In the genomic region with DNA sequence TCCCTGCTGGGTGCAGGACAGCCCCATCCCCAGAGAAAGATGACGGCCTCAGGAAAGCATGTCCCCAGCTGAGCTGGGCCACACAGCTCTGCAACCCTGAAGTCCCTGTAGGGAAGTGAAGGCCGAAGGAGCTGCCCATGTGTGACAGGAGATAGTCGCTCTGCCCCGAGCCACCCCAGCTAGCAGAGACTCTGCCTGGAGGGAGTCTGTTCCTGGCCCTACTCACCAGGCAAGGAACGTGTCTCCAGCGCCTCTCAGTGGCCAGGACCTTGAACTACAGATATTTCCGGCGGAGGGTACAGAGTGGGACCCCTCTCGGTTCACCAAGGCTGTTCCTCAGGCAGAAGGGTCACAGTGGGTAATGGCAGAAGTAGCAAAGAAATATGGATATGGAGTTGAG, we compare ENCODE assay signal across 8 mouse cellular contexts. TPM values are rescaled to one million over a fixed set of nuclear protein-coding genes. Genes with fewer than 3 reads are reported as not detected.
A peak's percentile ranks its signal among the peaks of the same experiment; 100 is the strongest.
DNase-seq lines count a peak whose midpoint lies in the region; ATAC-seq and TF ChIP-seq lines count a peak whose summit lies in the region.

No protein-coding gene starts in this region.

- H3K4me1 ChIP-seq in embryonic facial prominence, embryonic 15.5 days, result peaks cover 31% of the 10 kb centered on the region
- no peaks in the 10 kb centered on the region for H3K4me1 ChIP-seq in hindbrain, postnatal 0 days (ENCODE audit: insufficient read depth, low read length)
- peaks cover 29% of the 10 kb centered on the region for H3K4me1 ChIP-seq in limb, embryonic 10.5 days

- H3K9ac ChIP-seq in embryonic facial prominence, embryonic 15.5 days, result no peak overlapping the region
- no peak overlapping the region for H3K9ac ChIP-seq in hindbrain, postnatal 0 days (replicated peaks; ENCODE audit: low read length)

- H3K4me3 ChIP-seq in embryonic facial prominence, embryonic 15.5 days (replicated peaks), result no peak overlapping the region
- no peak overlapping the region for H3K4me3 ChIP-seq in hindbrain, postnatal 0 days (ENCODE audit: low read length)
- no peak overlapping the region for H3K4me3 ChIP-seq in limb, embryonic 10.5 days

- H3K9me3 ChIP-seq in embryonic facial prominence, embryonic 15.5 days (replicated peaks), result no peaks in the 10 kb centered on the region
- H3K9me3 ChIP-seq in hindbrain, postnatal 0 days (ENCODE audit: low read length), result no peaks in the 10 kb centered on the region
- H3K9me3 ChIP-seq in limb, embryonic 10.5 days (replicated peaks), result no peaks in the 10 kb centered on the region

- H3K4me2 ChIP-seq in embryonic facial prominence, embryonic 15.5 days (replicated peaks), result no peak overlapping the region
- H3K4me2 ChIP-seq in hindbrain, postnatal 0 days (ENCODE audit: low read depth, low read length), result no peak overlapping the region

- WGBS in embryonic facial prominence, embryonic 15.5 days, result 18% methylated on average over 9 of the region's 9 CpGs
- WGBS in hindbrain, postnatal 0 days, result 17% methylated on average over 9 of the region's 9 CpGs
- 10% methylated on average over 9 of the region's 9 CpGs for WGBS in limb, embryonic 10.5 days

- peak; percentile 29 to 43 for DNase-seq in frontal cortex, postnatal 36 days (ENCODE audit: low spot score in 2 of 2)
- no peak for DNase-seq in frontal cortex, postnatal 10 days (ENCODE audit: low spot score in 2 of 2)
- DNase-seq in adrenal gland, adult (ENCODE audit: inconsistent age in 2 of 2, low spot score in 1 of 2), result peak; percentile 84 to 93
- DNase-seq in hindbrain, postnatal 0 days (ENCODE audit: low spot score), result peak; percentile 57
- DNase-seq in limb, embryonic 10.5 days (ENCODE audit: low spot score), result peak; percentile 78
- peak; percentile 58 to 70 for DNase-seq in monocyte, adult 2 months (ENCODE audit: low read depth in 1 of 2, low spot score in 2 of 2)
- peak; percentile 63 for DNase-seq in testis, postnatal 14 days (ENCODE audit: low spot score)

- ATAC-seq in embryonic facial prominence, embryonic 15.5 days (ENCODE audit: insufficient number of reproducible peaks, low FRiP score, low TSS enrichment, low read depth), result peak; percentile 9; the same call in 1 of the 2 replicates
- no peak for ATAC-seq in hindbrain, postnatal 0 days

- no peaks in the 10 kb centered on the region for H3K36me3 ChIP-seq in embryonic facial prominence, embryonic 15.5 days
- H3K36me3 ChIP-seq in hindbrain, postnatal 0 days (ENCODE audit: insufficient read depth, low read length), result no peaks in the 10 kb centered on the region
- H3K36me3 ChIP-seq in limb, embryonic 10.5 days, result no peaks in the 10 kb centered on the region

- H3K27ac ChIP-seq in embryonic facial prominence, embryonic 15.5 days (replicated peaks), result no peak overlapping the region
- H3K27ac ChIP-seq in hindbrain, postnatal 0 days, result no peak overlapping the region
- no peak overlapping the region for H3K27ac ChIP-seq in limb, embryonic 10.5 days

- no peaks in the 10 kb centered on the region; the same call in 1 of the 2 replicates for H3K27me3 ChIP-seq in embryonic facial prominence, embryonic 15.5 days
- H3K27me3 ChIP-seq in hindbrain, postnatal 0 days (ENCODE audit: insufficient read depth, low read length), result 0 out of 2 replicates have a peak, but pooled peaks cover 4% of the 10 kb centered on the region
- peaks cover 41% of the 10 kb centered on the region for H3K27me3 ChIP-seq in limb, embryonic 10.5 days (ENCODE audit: low read depth, poor library complexity, severe bottlenecking)

- TF ChIP-seq CTCF in hindbrain, postnatal 0 days (IDR thresholded peaks at IDR 0.05; ENCODE audit: low read depth), result peak; percentile 76

RNA-seq across cellular contexts. Expression of gene Ptpn1, which starts 39.9 kb away (rescaled TPM):
- polyA plus RNA-seq in embryonic facial prominence, embryonic 15.5 days (2015; fragmentation: Nextera tagmentation; extraction: Ambion mirVana), result 60.6 and 61.5 TPM in 2 replicates
- total RNA-seq in hindbrain, postnatal 0 days (2014; rRNA removed), result 35.7 and 39.2 TPM in 2 replicates
- polyA plus RNA-seq in hindbrain, postnatal 0 days (2015; fragmentation: Nextera tagmentation; extraction: Ambion mirVana), result 60.0 and 60.1 TPM in 2 replicates
- 56.4 and 62.2 TPM in 2 replicates for polyA plus RNA-seq in limb, embryonic 10.5 days (2016; fragmentation: Nextera tagmentation; extraction: Ambion mirVana)

Comparison
In these comparisons a context has a peak if more than half of its experiments do, and no peak if none do; other contexts are left out.
1. DNase-seq: peak in frontal cortex, postnatal 36 days (2 of 2), adrenal gland, adult (2 of 2), hindbrain, postnatal 0 days (single experiment), limb, embryonic 10.5 days (single experiment), monocyte, adult 2 months (2 of 2) and testis, postnatal 14 days (single experiment); none in frontal cortex, postnatal 10 days (0 of 2).